Mouse (Mus musculus): ENCODE measurements around the gene Scube3.

GRCm38 (mm10) chr17:28101902-28102319, 40.0 kb upstream of the Scube3 start:
- TF ChIP-seq CTCF (IDR thresholded peaks at IDR 0.05; ENCODE audit: insufficient read depth, low read depth, low read length) (no peak), POLR2A (IDR thresholded peaks at IDR 0.05; ENCODE audit: insufficient read depth, low read depth, low read length) (no peak)
